Mouse (Mus musculus): ENCODE data around the gene Fzd5.

- TF ChIP-seq CTCF (IDR thresholded peaks at IDR 0.05; ENCODE audit: borderline replicate concordance, insufficient read depth, low read length) (peak; percentile 59; the same call in 1 of the 2 replicates), POLR2A (IDR thresholded peaks at IDR 0.05; ENCODE audit: low read depth, low read length) (no peak)
Measured at GRCm38 (mm10) chr1:64717504-64717903, 20.0 kb downstream of the Fzd5 start.
